Mouse (Mus musculus) G1E-ER4 (cell line): Measurements from ENCODE around the gene Ube3b. TPM values are rescaled to one million over a fixed set of nuclear protein-coding genes. Genes with fewer than 3 reads are reported as not detected.

Experiments used
- GATA1 ChIP-seq: IDR thresholded peaks from one replicate; pipeline ENCODE4 v1.8.0; 2012; ENCODE audit warnings: low read length, inconsistent platforms
- polyA plus RNA-seq: library from polyadenylated mRNA; stranded (reverse); fragments of >175 nt; gene quantifications from 2 replicates; pipeline ENCODE4 v1.2.3, GENCODE M21; 2012

Ube3b gene
- polyA plus RNA-seq, 1 experiment = 77.4 TPM

- TF ChIP-seq GATA1 = no peak
Measured at GRCm38 (mm10) chr5:114407810-114408209, 27.4 kb downstream of the Ube3b start.

GRCm38 (mm10) chr5:114408846-114409245 is 28.4 kb downstream of the Ube3b start:
- TF ChIP-seq GATA1 = no peak

- TF ChIP-seq GATA1 = no peak
Measured at GRCm38 (mm10) chr5:114410429-114410828, 30.0 kb downstream of the Ube3b start.

- TF ChIP-seq GATA1 = no peak
Measured at GRCm38 (mm10) chr5:114412361-114412998, 32.1 kb downstream of the Ube3b start.

GRCm38 (mm10) chr5:114413067-114413735 is 32.8 kb downstream of the Ube3b start:
- TF ChIP-seq GATA1 = no peak

- no peak for TF ChIP-seq GATA1
Measured at GRCm38 (mm10) chr5:114415606-114416005, 35.2 kb downstream of the Ube3b start.

- no peak for TF ChIP-seq GATA1
Measured at GRCm38 (mm10) chr5:114416855-114417254, 36.4 kb downstream of the Ube3b start.

- no peak for TF ChIP-seq GATA1
Measured at GRCm38 (mm10) chr5:114418541-114418940, 38.1 kb downstream of the Ube3b start.

- no peak for TF ChIP-seq GATA1
Measured at GRCm38 (mm10) chr5:114421561-114422298, 41.3 kb downstream of the Ube3b start.

- no peak for TF ChIP-seq GATA1
Measured at GRCm38 (mm10) chr5:114422591-114422990, 42.2 kb downstream of the Ube3b start.

- TF ChIP-seq GATA1 = no peak
Measured at GRCm38 (mm10) chr5:114423961-114424360, 43.6 kb downstream of the Ube3b start.

GRCm38 (mm10) chr5:114426732-114427131 is 46.3 kb downstream of the Ube3b start:
- TF ChIP-seq GATA1 = no peak

- no peak for TF ChIP-seq GATA1
Measured at GRCm38 (mm10) chr5:114428621-114429020, 48.2 kb downstream of the Ube3b start.

GRCm38 (mm10) chr5:114429781-114430180 is 49.4 kb downstream of the Ube3b start:
- no peak for TF ChIP-seq GATA1

GRCm38 (mm10) chr5:114434359-114434758 is 54.0 kb downstream of the Ube3b start:
- TF ChIP-seq GATA1 = no peak

- TF ChIP-seq GATA1 = no peak
Measured at GRCm38 (mm10) chr5:114435588-114435987, 55.2 kb downstream of the Ube3b start.
